Mouse (Mus musculus) c-Kit-positive CD71-negative TER-119-negative erythroid progenitor cells, embryonic 14.5 days (primary cell): ENCODE data around the gene Mpv17.

ENCODE experiments used
- DNase-seq: peaks from one replicate; pipeline ENCODE4 v3.0.0-alpha.2; 2013; ENCODE audit warnings: low read depth

Gene Mpv17

DNA sequence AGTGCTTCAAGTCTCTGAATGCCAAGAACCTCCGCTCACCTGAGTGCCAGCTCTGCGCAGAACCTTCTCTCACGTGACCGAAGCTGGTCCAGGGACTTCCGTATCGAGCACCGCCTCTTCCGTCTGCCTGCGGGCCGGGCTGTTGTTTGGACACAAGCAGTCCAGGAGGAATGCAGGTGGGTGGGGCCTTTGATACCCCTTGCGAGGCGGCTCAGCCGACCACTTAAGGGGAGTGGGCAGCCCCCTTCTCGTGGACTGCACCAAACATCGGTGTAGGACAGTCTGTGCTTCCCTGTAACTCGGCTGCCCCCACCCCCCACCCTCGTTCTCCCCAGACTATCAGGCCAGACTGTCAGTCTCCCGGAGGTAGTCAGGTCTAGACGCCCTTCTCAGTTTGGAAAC lies at the start of gene Mpv17:
Mpv17 (minus strand) TSS at position 100 of the 402 bp plus-strand sequence.
- DNase-seq: peak; percentile 52

GRCm38 (mm10) chr5:31202933-31203332 lies 48.9 kb upstream of the Mpv17 start:
- DNase-seq: no peak

GRCm38 (mm10) chr5:31201742-31202590 lies 47.9 kb upstream of the Mpv17 start, which contains the start of gene Zfp513:
TSS of gene Zfp513 (minus strand) at chr5:31202303.
- peak; percentile 94 for DNase-seq

DNA sequence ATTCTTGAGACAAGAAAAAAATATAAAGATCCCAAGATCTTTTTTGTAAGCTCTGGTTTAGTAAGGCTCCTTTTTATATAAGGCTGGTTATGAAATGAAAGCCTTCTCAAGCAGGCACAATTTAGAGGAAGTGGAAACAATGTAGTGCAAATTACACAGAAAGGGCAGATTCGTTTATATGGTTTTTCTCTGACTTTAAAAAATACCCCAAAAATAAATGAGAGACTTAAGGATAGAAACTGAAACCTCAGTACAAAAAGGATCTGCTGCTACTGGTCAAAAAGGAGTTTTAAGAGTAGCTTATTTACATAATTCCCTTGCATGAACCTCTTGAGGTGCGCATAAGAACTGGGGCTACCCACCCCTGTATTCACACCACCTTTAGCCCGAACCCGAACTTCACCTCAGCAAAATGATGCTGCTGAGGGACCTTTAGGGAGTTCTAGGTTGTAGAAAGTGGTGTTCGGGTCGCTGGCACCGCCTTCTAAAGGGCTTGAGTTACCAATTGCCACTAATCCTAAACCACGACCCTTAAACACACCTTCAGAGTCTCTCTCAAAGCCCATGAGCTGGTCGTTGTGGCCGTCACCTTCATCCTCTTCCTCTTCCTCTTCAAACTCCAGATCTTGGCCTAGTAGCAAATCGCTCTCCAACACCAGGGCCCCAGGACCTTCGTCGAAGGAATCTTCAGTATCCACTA lies 47.1 kb upstream of the Mpv17 start:
- no peak for DNase-seq

DNA sequence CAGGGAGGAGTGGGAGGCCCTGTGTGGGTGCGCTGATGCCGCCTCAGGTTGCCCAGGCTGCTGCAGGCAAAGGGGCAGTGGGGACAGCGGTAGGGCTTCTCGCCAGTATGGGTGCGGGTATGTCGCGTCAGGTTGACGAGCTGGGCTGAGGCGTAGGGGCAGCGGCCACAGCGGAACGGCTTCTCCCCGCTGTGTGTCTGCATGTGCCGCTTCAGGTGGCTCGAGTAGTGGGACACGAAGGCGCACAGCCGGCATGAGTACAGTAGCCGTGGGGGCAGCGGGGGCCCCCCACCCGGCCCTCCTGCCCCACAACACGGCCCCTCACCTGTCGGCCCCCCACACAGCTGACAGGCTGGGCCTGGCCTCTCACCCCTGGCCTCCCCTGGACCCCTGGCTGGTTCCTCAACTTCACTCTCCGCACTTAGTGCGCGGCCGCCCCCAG lies 46.3 kb upstream of the Mpv17 start:
- DNase-seq: no peak

- DNase-seq: no peak
Observed at GRCm38 (mm10) chr5:31199893-31200292, 45.8 kb upstream of the Mpv17 start.

DNA sequence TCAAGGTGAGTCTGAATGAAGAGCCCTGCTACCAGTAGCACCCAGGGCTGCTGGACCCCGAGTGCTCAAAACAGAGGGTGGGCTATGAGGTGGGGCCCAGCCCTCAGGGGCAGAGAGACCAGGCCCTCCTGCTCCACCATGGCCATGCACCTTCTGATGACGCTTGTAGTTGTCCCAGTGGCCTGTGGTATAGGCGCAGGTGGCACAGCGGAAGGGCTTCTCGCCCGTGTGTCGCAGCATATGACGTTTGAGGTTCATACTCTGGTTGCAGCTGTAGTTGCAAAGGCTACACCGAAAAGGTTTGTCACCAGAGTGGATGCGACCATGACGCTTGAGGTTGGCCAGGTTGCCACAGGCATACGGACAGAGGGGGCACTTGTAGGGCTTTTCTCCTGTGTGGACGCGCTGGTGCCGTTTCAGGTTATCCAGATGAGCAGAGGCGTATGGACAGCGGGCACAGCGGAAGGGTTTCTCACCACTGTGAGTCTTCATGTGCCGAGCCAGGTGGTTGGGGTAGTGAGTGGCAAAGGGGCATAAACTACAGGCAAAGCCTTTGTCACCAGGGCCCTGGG lies 45.4 kb upstream of the Mpv17 start:
- DNase-seq: no peak

DNA sequence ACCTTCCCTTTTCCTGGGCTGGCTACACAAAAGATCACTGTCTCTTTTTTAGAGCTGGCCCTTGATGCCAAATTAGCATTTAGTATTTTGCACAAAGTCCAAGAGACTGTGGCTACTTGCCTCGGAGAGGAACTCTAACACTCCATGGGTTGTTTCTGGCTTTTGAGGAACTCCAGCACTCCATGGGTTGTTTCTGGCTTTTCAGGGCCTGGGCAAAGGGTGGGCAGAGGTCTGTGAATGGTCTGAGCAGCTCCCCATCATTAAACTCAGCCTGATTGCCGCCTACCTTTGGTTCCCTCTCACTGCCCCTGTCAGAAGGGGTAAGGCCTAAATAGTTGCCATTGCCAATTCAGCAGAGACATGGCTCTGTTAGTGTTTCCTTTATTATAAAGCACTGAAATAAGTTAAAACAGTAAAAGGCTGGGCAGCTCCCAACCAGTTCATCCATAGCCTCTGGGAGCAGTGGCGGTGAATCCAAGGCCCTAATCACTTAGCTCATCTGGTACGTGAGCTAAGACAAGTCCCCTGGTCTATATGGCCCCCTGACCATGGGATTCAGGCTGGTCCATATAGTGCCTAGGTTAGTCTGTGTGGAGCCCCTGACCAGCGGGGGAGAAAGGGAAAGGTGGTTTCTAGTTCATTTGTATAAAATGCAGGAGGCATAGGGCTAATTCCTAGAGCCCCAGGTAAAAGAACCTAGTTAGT lies 44.7 kb upstream of the Mpv17 start:
- no peak for DNase-seq

DNA sequence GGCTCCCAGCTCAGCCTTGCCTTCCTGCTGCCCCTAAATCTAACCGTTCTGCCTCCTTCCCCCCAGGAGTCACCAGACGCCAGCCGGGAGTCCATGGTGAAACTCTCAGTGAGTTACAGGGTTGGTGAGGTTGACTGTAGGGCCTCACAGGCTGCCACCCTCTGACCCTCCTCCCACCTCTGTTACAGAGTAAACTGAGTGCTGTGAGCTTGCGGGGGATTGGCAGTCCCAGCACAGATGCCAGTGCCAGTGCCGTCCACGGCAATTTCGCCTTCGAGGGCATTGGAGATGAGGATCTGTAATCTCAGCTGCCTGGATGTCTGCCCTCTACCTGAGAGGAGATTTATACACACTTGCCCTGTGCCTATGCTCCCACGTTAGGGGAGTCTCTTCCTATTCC lies 44.1 kb upstream of the Mpv17 start:
- no peak for DNase-seq

- DNase-seq: no peak
Observed at GRCm38 (mm10) chr5:31197072-31197471, 43.0 kb upstream of the Mpv17 start.

DNA sequence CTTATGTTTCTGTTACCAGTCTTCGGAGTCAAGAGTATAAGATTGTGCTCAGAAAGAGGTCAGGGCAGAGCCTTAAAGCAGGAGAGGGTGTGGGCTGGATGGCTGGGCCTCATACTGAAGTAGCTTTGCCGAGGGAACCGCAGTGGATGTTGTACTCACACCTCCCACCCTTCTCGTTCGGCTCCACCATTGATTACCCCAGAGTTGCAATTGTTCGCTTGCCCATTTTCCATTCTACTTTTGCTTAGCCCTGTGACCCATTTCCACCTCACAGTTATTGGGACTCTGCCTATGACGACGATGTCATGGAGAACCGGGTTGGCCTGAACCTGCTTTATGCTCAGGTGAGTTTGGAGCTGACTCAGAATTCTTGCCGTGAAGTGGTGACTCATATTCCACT lies 42.2 kb upstream of the Mpv17 start:
- DNase-seq: no peak

- DNase-seq: no peak
Observed at GRCm38 (mm10) chr5:31195671-31196070, 41.6 kb upstream of the Mpv17 start.

GRCm38 (mm10) chr5:31194486-31195485 lies 40.7 kb upstream of the Mpv17 start:
- no peak for DNase-seq

GRCm38 (mm10) chr5:31193631-31194281 lies 39.7 kb upstream of the Mpv17 start:
- DNase-seq: no peak

DNA sequence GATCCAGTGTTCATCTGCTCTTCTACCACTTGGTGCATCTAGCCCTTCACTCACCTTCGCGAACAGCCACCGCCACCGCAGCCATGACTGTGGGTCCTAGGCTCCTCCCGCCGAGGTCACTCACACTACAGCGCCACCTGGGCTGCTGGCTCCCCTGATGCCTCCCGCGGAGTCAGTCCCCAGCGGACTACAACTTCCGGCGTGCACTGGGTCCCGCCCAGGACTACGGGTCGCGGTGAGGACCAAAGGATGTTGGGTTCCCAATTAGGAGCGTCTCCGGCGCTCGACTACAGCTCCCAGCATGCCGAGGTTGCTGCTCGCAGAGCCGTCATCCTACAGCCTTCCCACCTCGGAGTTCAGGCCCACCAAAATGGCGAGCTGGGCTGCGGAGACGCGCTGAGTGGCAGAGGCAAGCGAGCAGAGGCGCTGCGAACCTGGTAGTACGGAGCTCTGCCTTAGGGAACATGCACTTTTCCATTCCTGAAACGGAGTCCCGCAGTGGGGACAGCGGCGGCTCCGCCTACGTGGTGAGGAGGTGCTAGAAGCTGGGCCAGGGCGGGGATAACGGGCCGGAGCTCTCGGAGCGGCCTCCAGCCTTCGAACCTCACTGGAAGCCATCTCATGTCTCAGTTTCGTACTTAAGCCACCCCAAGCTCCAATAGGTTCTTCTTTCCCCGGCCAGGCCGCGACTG lies 39.0 kb upstream of the Mpv17 start, which contains the start of the genes Snx17 and Eif2b4:
Snx17 (plus strand) TSS at position 289 of the 692 bp plus-strand sequence.
Eif2b4 (minus strand) TSS at position 492 of the 692 bp plus-strand sequence.
- peak; percentile 97 for DNase-seq

DNA sequence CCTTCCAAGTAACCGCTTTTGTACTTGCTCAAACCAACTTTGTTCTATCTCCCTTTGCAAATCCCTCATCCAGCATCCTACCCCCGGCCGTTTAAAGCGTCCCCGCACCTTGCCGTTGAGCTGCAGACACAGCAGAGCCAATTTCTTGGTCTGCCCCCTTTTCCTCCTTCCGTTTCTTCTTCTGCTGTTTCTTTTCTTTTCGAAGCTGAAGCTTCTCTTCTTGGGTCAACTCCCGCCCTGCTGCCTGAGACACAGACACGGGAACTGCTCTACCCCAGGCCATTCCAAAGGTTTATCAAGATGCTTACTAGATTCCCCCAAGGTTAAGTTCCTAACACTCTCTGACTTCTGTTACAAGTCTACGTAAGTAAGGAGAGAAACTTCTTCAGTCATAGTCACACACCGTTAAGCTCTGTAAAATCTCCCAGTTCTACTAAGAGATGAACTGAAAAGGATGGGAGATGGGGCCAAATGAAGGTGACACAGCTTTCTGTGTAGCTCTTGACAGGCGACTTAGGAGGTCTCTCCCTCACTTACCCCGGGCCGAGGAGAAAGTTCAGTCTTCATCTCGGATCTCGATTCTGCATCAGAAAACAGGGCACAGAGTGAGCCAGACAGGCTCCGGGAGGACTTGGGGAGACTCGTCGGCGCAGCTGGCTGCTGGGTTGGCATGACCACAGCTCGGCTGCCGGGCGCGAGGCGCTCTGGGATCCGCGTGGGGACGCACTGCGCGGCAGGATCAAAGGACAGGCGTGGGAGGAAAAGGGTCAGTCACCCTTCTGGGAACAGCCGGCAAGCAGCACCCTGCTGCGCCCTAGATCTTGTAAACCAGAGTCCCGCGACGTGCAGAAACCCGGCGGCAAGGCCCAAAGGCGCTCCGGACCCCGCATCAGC lies 38.2 kb upstream of the Mpv17 start:
- DNase-seq: no peak

DNA sequence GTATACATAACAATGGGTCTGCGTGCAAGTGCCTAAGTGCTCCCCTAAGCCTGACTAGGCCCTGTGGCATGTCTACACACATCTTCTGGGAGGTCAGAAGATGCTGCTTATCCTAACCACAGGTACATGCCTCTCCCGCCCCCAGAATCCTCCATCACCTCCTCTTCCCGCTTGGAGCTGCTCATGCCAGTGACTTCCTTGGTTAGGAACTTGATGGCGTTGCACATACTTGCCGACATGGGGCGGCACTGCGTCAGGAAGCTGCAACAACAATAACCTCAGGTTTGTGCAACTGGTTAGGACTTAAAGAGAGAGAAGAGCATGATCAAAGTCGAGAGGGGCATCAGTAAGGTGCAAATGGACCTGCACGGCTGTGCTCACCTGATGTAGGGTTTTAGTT lies 36.1 kb upstream of the Mpv17 start:
- no peak for DNase-seq

DNA sequence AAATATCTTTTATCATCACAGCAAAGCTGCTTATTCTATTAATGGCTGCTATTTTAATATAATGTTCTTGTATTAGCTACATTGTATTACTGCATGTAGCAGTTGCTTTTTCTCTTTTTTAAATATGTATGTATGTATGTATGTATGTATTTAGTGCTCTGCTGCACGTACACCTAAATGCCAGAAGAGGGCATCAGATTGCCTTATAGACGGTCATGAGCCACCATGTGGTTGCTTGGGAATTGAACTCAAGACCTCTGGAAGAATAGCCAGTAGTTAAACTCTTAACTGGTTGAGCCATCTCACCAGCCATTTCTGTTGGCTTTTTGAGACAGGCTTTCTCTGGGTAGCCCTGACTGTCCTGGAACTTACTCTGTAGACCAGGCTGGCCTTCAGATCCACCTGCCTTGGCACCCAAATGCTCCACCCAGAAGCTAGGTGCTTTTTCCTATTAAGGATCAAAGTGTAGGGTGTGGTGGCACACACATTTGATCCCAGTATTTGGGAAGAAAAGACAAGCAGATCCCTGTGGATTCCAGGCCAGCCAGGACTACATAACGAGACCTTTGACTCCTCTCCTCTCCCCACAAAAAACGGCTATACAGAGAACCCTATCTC lies 34.3 kb upstream of the Mpv17 start:
- DNase-seq: no peak
